Mouse (Mus musculus): Measurements from ENCODE around the gene 1700019N19Rik.
A peak's percentile ranks its signal among the peaks of the same experiment; 100 is the strongest.

The 1700019N19Rik gene

GRCm38 (mm10) chr19:58794284-58794683 is at the start of gene 1700019N19Rik:
Gene 1700019N19Rik, minus strand, starts transcription at chr19:58794461.
- DNase-seq (ENCODE audit: low read depth, low spot score): no peak

- no peak for DNase-seq (ENCODE audit: low read depth, low spot score)
Observed at GRCm38 (mm10) chr19:58843606-58844005, 49.3 kb upstream of the 1700019N19Rik start.

- DNase-seq (ENCODE audit: low read depth, low spot score): no peak
Observed at GRCm38 (mm10) chr19:58840721-58841271, 46.5 kb upstream of the 1700019N19Rik start.

- DNase-seq (ENCODE audit: low read depth, low spot score): no peak
Observed at GRCm38 (mm10) chr19:58839806-58840205, 45.5 kb upstream of the 1700019N19Rik start.

GRCm38 (mm10) chr19:58839345-58839744 is 45.1 kb upstream of the 1700019N19Rik start:
- no peak for DNase-seq (ENCODE audit: low read depth, low spot score)

- no peak for DNase-seq (ENCODE audit: low read depth, low spot score)
Observed at GRCm38 (mm10) chr19:58838706-58839105, 44.4 kb upstream of the 1700019N19Rik start.

- no peak for DNase-seq (ENCODE audit: low read depth, low spot score)
Observed at GRCm38 (mm10) chr19:58833639-58834180, 39.4 kb upstream of the 1700019N19Rik start.

GRCm38 (mm10) chr19:58832988-58833387 is 38.7 kb upstream of the 1700019N19Rik start:
- no peak for DNase-seq (ENCODE audit: low read depth, low spot score)

GRCm38 (mm10) chr19:58831280-58831922 is 37.1 kb upstream of the 1700019N19Rik start:
- no peak for DNase-seq (ENCODE audit: low read depth, low spot score)

- DNase-seq (ENCODE audit: low read depth, low spot score): no peak
Observed at GRCm38 (mm10) chr19:58830182-58830581, 35.9 kb upstream of the 1700019N19Rik start.

GRCm38 (mm10) chr19:58829575-58829974 is 35.3 kb upstream of the 1700019N19Rik start:
- no peak for DNase-seq (ENCODE audit: low read depth, low spot score)

- no peak for DNase-seq (ENCODE audit: low read depth, low spot score)
Observed at GRCm38 (mm10) chr19:58827656-58828055, 33.4 kb upstream of the 1700019N19Rik start.

- DNase-seq (ENCODE audit: low read depth, low spot score): no peak
Observed at GRCm38 (mm10) chr19:58824316-58824715, 30.1 kb upstream of the 1700019N19Rik start.

- no peak for DNase-seq (ENCODE audit: low read depth, low spot score)
Observed at GRCm38 (mm10) chr19:58823301-58823700, 29.0 kb upstream of the 1700019N19Rik start.

- no peak for DNase-seq (ENCODE audit: low read depth, low spot score)
Observed at GRCm38 (mm10) chr19:58822454-58823200, 28.4 kb upstream of the 1700019N19Rik start.

GRCm38 (mm10) chr19:58818571-58819415 is 24.5 kb upstream of the 1700019N19Rik start:
- DNase-seq (ENCODE audit: low read depth, low spot score): peak; percentile 16

- DNase-seq (ENCODE audit: low read depth, low spot score): no peak
Observed at GRCm38 (mm10) chr19:58817398-58817797, 23.1 kb upstream of the 1700019N19Rik start.

GRCm38 (mm10) chr19:58816453-58817041 is 22.3 kb upstream of the 1700019N19Rik start:
- no peak for DNase-seq (ENCODE audit: low read depth, low spot score)

GRCm38 (mm10) chr19:58815179-58815922 is 21.1 kb upstream of the 1700019N19Rik start:
- DNase-seq (ENCODE audit: low read depth, low spot score): no peak

- DNase-seq (ENCODE audit: low read depth, low spot score): no peak
Observed at GRCm38 (mm10) chr19:58810536-58810935, 16.3 kb upstream of the 1700019N19Rik start.

All from CD4-positive helper T cell, adult 2 months (primary cell).